Mouse (Mus musculus): ENCODE results near the gene Gss.

The Gss gene

GRCm38 (mm10) chr2:155582384-155582995 lies 10.1 kb downstream of the Gss start:
- Histone ChIP-seq H3K36me3 (ENCODE audit: insufficient read depth, low read length) (peaks cover 33% of the 10 kb centered on the region), H3K27me3 (ENCODE audit: insufficient read depth, low read length) (no peaks in the 10 kb centered on the region), H3K4me3 (replicated peaks; ENCODE audit: low read length) (no peak overlapping the region), H3K4me1 (replicated peaks; ENCODE audit: low read depth, low read length) (peaks cover 35% of the 10 kb centered on the region), H3K9me3 (ENCODE audit: low read length) (no peaks in the 10 kb centered on the region)
- TF ChIP-seq POU5F1 (IDR thresholded peaks at IDR 0.05; ENCODE audit: borderline replicate concordance, low read length): no peak
- no peak for TF ChIP-seq CTCF (conservative IDR thresholded peaks at IDR 0.05; ENCODE audit: low read length)
- no peak for TF ChIP-seq NANOG (IDR thresholded peaks at IDR 0.05; ENCODE audit: borderline replicate concordance, low read length)

GRCm38 (mm10) chr2:155580331-155580730 lies 12.3 kb downstream of the Gss start:
- H3K36me3 ChIP-seq (ENCODE audit: insufficient read depth, low read length): peaks cover 47% of the 10 kb centered on the region
- no peaks in the 10 kb centered on the region for H3K27me3 ChIP-seq (ENCODE audit: insufficient read depth, low read length)
- peaks cover 16% of the 10 kb centered on the region for H3K4me1 ChIP-seq (replicated peaks; ENCODE audit: low read depth, low read length)
- H3K9me3 ChIP-seq (ENCODE audit: low read length): no peaks in the 10 kb centered on the region
- H3K4me3 ChIP-seq (replicated peaks; ENCODE audit: low read length): no peak overlapping the region
- no peak for TF ChIP-seq POU5F1 (IDR thresholded peaks at IDR 0.05; ENCODE audit: borderline replicate concordance, low read length)
- no peak for TF ChIP-seq NANOG (IDR thresholded peaks at IDR 0.05; ENCODE audit: borderline replicate concordance, low read length)
- no peak for TF ChIP-seq CTCF (conservative IDR thresholded peaks at IDR 0.05; ENCODE audit: low read length)

- TF ChIP-seq NANOG (IDR thresholded peaks at IDR 0.05; ENCODE audit: borderline replicate concordance, low read length): no peak
- TF ChIP-seq CTCF (conservative IDR thresholded peaks at IDR 0.05; ENCODE audit: low read length): no peak
- no peak for TF ChIP-seq POU5F1 (IDR thresholded peaks at IDR 0.05; ENCODE audit: borderline replicate concordance, low read length)
- Histone ChIP-seq H3K9me3 (ENCODE audit: low read length) (no peaks in the 10 kb centered on the region), H3K4me1 (replicated peaks; ENCODE audit: low read depth, low read length) (peaks cover 13% of the 10 kb centered on the region), H3K4me3 (replicated peaks; ENCODE audit: low read length) (no peak overlapping the region), H3K36me3 (ENCODE audit: insufficient read depth, low read length) (peaks cover 63% of the 10 kb centered on the region), H3K27me3 (ENCODE audit: insufficient read depth, low read length) (no peaks in the 10 kb centered on the region)
These were observed 16.0 kb downstream of the Gss start for GRCm38 (mm10) chr2:155576656-155577055.

- no peaks in the 10 kb centered on the region for H3K27me3 ChIP-seq (ENCODE audit: insufficient read depth, low read length)
- no peaks in the 10 kb centered on the region for H3K9me3 ChIP-seq (ENCODE audit: low read length)
- H3K4me1 ChIP-seq (replicated peaks; ENCODE audit: low read depth, low read length): peaks cover 25% of the 10 kb centered on the region
- H3K4me3 ChIP-seq (replicated peaks; ENCODE audit: low read length): no peak overlapping the region
- no peak for TF ChIP-seq POU5F1 (IDR thresholded peaks at IDR 0.05; ENCODE audit: borderline replicate concordance, low read length)
- TF ChIP-seq CTCF (conservative IDR thresholded peaks at IDR 0.05; ENCODE audit: low read length): no peak
- TF ChIP-seq NANOG (IDR thresholded peaks at IDR 0.05; ENCODE audit: borderline replicate concordance, low read length): no peak
- peaks cover 56% of the 10 kb centered on the region for H3K36me3 ChIP-seq (ENCODE audit: insufficient read depth, low read length)
These were observed 17.9 kb downstream of the Gss start for GRCm38 (mm10) chr2:155574700-155575099.

GRCm38 (mm10) chr2:155573996-155574395 lies 18.6 kb downstream of the Gss start:
- Histone ChIP-seq H3K9me3 (ENCODE audit: low read length) (no peaks in the 10 kb centered on the region), H3K4me3 (replicated peaks; ENCODE audit: low read length) (no peak overlapping the region), H3K27me3 (ENCODE audit: insufficient read depth, low read length) (no peaks in the 10 kb centered on the region), H3K4me1 (replicated peaks; ENCODE audit: low read depth, low read length) (peaks cover 32% of the 10 kb centered on the region), H3K36me3 (ENCODE audit: insufficient read depth, low read length) (peaks cover 51% of the 10 kb centered on the region)
- TF ChIP-seq CTCF (conservative IDR thresholded peaks at IDR 0.05; ENCODE audit: low read length): no peak
- no peak for TF ChIP-seq POU5F1 (IDR thresholded peaks at IDR 0.05; ENCODE audit: borderline replicate concordance, low read length)
- no peak for TF ChIP-seq NANOG (IDR thresholded peaks at IDR 0.05; ENCODE audit: borderline replicate concordance, low read length)

- H3K9me3 ChIP-seq (ENCODE audit: low read length): no peaks in the 10 kb centered on the region
- peaks cover 45% of the 10 kb centered on the region for H3K36me3 ChIP-seq (ENCODE audit: insufficient read depth, low read length)
- TF ChIP-seq POU5F1 (IDR thresholded peaks at IDR 0.05; ENCODE audit: borderline replicate concordance, low read length): no peak
- peaks cover 42% of the 10 kb centered on the region for H3K4me1 ChIP-seq (replicated peaks; ENCODE audit: low read depth, low read length)
- no peak overlapping the region for H3K4me3 ChIP-seq (replicated peaks; ENCODE audit: low read length)
- no peaks in the 10 kb centered on the region for H3K27me3 ChIP-seq (ENCODE audit: insufficient read depth, low read length)
These were observed 19.6 kb downstream of the Gss start for GRCm38 (mm10) chr2:155573001-155573400.

- Histone ChIP-seq H3K4me3 (replicated peaks; ENCODE audit: low read length) (no peak overlapping the region; the same call in 1 of the 2 replicates), H3K4me1 (replicated peaks; ENCODE audit: low read depth, low read length) (peaks cover 60% of the 10 kb centered on the region), H3K27me3 (ENCODE audit: insufficient read depth, low read length) (no peaks in the 10 kb centered on the region), H3K9me3 (ENCODE audit: low read length) (0 out of 2 replicates have a peak, but pooled peaks cover 6% of the 10 kb centered on the region), H3K36me3 (ENCODE audit: insufficient read depth, low read length) (peaks cover 58% of the 10 kb centered on the region)
- TF ChIP-seq NANOG (IDR thresholded peaks at IDR 0.05; ENCODE audit: borderline replicate concordance, low read length) (peak; percentile 100), POU5F1 (IDR thresholded peaks at IDR 0.05; ENCODE audit: borderline replicate concordance, low read length) (no peak)
These were observed 23.3 kb downstream of the Gss start for GRCm38 (mm10) chr2:155569223-155569807.

GRCm38 (mm10) chr2:155567751-155568150 lies 24.9 kb downstream of the Gss start:
- TF ChIP-seq NANOG (IDR thresholded peaks at IDR 0.05; ENCODE audit: borderline replicate concordance, low read length) (no peak), POU5F1 (IDR thresholded peaks at IDR 0.05; ENCODE audit: borderline replicate concordance, low read length) (no peak), CTCF (conservative IDR thresholded peaks at IDR 0.05; ENCODE audit: low read length) (no peak)
- H3K4me3 ChIP-seq (replicated peaks; ENCODE audit: low read length): no peak overlapping the region
- H3K4me1 ChIP-seq (replicated peaks; ENCODE audit: low read depth, low read length): peaks cover 68% of the 10 kb centered on the region
- H3K9me3 ChIP-seq (ENCODE audit: low read length): peaks cover 13% of the 10 kb centered on the region; the same call in 1 of the 2 replicates
- no peaks in the 10 kb centered on the region for H3K27me3 ChIP-seq (ENCODE audit: insufficient read depth, low read length)
- H3K36me3 ChIP-seq (ENCODE audit: insufficient read depth, low read length): peaks cover 65% of the 10 kb centered on the region

GRCm38 (mm10) chr2:155562934-155563333 lies 29.7 kb downstream of the Gss start:
- no peak overlapping the region for H3K4me3 ChIP-seq (replicated peaks; ENCODE audit: low read length)
- no peaks in the 10 kb centered on the region for H3K27me3 ChIP-seq (ENCODE audit: insufficient read depth, low read length)
- H3K36me3 ChIP-seq (ENCODE audit: insufficient read depth, low read length): peaks cover 59% of the 10 kb centered on the region
- TF ChIP-seq POU5F1 (IDR thresholded peaks at IDR 0.05; ENCODE audit: borderline replicate concordance, low read length): no peak
- TF ChIP-seq NANOG (IDR thresholded peaks at IDR 0.05; ENCODE audit: borderline replicate concordance, low read length): no peak
- no peak for TF ChIP-seq CTCF (conservative IDR thresholded peaks at IDR 0.05; ENCODE audit: low read length)
- H3K9me3 ChIP-seq (ENCODE audit: low read length): peaks cover 13% of the 10 kb centered on the region; the same call in 1 of the 2 replicates
- H3K4me1 ChIP-seq (replicated peaks; ENCODE audit: low read depth, low read length): peaks cover 52% of the 10 kb centered on the region

Data from E14TG2a.4 (cell line).